Mouse (Mus musculus): ENCODE measurements around the gene Zdhhc22.

The Zdhhc22 gene

GRCm38 (mm10) chr12:86961589-86962344 is 28.5 kb downstream of the Zdhhc22 start:
- DNase-seq (ENCODE audit: low spot score), result no peak

GRCm38 (mm10) chr12:86960791-86961335 is 29.4 kb downstream of the Zdhhc22 start:
- no peak for DNase-seq (ENCODE audit: low spot score)

GRCm38 (mm10) chr12:86960138-86960537 is 30.1 kb downstream of the Zdhhc22 start:
- no peak for DNase-seq (ENCODE audit: low spot score)

GRCm38 (mm10) chr12:86959661-86960060 is 30.6 kb downstream of the Zdhhc22 start:
- no peak for DNase-seq (ENCODE audit: low spot score)

- no peak for DNase-seq (ENCODE audit: low spot score)
Observed at GRCm38 (mm10) chr12:86958558-86958957, 31.7 kb downstream of the Zdhhc22 start.

DNA sequence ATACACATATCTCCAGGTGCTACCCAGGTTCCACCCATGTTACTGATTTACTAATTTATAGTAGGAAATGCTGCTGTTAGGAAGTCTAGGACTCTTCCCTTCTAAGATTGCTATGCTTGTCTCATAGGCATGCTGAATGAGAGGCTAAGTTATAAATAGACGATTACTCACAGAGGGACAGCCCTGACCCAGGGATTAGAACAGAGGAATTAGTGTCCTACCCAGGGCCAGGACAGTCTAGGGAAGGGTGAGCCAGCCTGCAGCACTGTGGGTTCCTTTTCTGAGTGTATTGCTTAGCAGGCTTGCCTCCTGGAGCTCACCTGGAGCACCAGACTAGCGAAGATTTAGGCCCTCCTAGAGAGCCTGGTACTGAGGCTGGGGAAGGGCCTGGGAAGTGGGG is 34.3 kb downstream of the Zdhhc22 start:
- no peak for DNase-seq (ENCODE audit: low spot score)

DNA sequence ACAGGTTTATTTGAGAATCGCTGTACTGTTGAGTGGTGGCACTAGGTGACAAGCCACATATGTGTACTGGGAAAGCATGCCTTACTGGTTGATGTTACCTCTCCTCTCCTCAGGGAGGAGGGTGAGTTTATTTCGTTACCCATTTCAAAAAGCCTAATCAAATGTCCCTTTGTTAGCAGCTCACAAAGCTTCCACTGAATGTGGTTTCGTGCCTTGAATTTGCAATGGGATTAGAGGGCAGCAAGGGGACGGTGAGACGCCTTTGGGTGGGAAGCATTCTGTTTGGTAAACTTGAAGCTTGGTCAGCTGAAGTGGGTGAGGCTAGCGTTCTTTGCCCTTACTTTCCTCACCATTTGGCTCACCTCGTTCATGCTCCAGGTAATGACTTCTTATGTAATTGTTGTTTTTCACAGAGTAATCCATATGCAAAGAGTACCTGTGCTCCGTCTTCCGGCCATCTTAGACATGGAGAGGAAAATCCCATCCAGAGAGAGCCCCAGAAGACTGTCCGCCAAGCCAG is 37.8 kb downstream of the Zdhhc22 start:
- no peak for DNase-seq (ENCODE audit: low spot score)

- DNase-seq (ENCODE audit: low spot score), result no peak
Observed at GRCm38 (mm10) chr12:86950961-86951360, 39.3 kb downstream of the Zdhhc22 start.

GRCm38 (mm10) chr12:86950161-86950960 is 39.9 kb downstream of the Zdhhc22 start:
- no peak for DNase-seq (ENCODE audit: low spot score)

DNA sequence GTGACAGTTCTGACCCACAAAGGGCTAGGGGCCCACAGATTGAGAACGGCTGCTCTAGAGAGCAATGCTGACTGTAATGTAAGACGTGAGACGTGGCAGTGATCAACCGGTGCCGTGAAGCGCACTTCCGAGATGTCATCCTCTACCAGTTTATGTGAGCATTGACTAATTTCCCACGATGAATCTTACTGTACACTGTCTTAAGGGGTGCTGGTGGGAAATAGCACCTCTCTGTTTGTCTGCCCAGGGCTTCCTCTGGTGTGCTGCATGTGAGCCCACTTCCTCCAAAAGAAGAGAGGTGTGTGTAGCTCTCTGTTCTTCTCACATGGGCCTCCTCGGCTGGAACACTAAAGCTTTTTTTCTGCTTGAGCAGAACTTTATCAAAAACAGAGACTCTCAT is 40.7 kb downstream of the Zdhhc22 start:
- DNase-seq (ENCODE audit: low spot score), result no peak

GRCm38 (mm10) chr12:86948627-86949026 is 41.6 kb downstream of the Zdhhc22 start:
- no peak for DNase-seq (ENCODE audit: low spot score)

- no peak for DNase-seq (ENCODE audit: low spot score)
Observed at GRCm38 (mm10) chr12:86947681-86948401, 42.4 kb downstream of the Zdhhc22 start.

GRCm38 (mm10) chr12:86946862-86947574 is 43.2 kb downstream of the Zdhhc22 start, which contains the start of gene Cipc:
Gene Cipc (plus strand): TSS chr12:86947043.
- DNase-seq (ENCODE audit: low spot score), result peak; percentile 97

DNA sequence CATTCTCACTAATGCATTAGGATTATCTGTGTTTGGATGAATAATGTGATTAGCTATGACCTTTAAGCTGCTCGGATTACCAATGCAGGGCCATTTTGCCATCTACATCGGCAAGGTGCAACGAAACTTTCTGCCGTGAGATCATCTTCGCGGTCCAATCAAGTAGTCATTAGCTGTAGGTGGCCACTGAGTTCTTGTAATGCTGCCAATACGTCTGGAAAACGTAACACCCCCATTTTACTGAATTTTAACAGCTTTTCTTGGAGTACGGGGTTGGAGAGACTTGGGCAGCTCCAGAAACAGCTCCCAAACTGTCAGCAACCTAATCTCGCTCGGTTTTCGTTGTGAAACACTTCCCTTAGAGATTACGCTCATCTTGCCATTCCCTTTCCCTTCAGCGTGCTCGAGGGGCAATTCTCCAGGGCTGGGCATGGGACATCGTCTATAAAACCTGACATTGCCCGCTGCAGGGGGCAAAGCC is 43.9 kb downstream of the Zdhhc22 start:
- no peak for DNase-seq (ENCODE audit: low spot score)

DNA sequence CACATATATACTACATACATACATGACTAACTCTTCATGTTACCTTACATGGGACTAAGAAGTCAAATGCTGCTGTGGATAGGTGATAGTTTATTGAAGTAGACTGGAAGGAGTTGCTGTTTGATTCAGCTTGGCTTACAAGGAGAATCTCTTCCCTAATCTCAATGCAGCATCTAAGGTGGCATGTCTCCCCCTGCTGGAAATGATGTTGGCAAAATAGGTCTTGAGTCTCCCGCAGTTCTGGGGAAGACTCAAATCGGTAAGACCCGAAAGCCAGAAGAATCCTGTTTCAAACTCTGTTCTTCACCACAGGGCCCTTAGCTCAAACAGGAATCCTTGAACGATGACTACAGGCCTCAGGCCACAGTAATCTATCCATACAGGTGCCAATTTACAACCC is 45.1 kb downstream of the Zdhhc22 start:
- peak; percentile 83 for DNase-seq (ENCODE audit: low spot score)

DNA sequence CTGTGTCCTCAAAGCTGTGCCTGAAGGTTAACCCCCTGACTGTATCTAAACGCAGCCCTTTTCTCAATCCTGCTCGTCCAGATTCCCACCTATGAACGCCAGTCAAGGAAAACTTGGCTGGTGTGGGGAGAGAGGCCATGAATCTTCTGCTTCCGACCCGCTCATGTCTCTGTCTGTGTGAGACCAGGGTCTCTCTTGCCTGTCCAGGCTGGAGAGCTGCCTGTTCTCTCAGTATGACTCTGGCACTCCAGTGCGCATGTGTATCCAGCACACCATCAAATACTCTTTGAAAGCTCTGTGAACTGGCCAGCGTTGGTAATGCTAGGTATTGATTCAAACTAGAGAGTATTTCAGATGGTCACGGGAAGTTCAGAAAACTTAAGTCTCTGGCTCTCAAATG is 46.8 kb downstream of the Zdhhc22 start:
- no peak for DNase-seq (ENCODE audit: low spot score)

DNA sequence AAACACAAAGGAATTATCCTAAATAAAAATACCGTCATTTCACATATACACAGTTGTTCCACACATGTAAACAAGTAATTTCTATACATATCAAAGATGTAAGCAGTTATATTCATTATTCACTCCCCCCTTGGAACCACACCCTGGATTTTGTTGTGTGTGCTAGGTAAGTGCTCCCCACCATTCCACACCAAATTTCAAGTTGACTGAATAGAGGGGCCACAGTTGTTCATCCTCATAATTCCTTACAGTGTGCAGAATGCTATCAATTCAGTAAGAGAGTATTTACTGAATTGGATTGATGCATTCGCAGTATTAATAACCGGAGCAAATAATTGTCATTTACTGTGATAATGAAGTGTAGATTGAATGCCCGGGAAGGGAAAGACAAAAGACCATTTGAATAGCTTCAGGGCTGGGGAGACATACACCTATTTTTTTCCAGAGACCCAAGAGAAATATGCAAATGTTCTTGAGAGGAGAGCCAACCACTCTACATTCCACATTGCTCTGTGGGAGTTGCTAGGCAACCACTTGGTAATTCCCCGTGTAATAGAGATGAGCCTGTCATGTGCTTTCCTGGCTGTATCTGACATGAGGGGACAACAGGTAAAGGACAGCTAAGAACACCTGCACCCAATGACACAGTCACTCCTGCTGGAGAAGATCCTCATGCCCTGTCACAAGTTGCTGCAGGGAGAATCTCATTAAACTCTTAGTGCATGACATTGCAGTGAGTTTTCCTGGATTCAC is 48.3 kb downstream of the Zdhhc22 start:
- no peak for DNase-seq (ENCODE audit: low spot score)

DNA sequence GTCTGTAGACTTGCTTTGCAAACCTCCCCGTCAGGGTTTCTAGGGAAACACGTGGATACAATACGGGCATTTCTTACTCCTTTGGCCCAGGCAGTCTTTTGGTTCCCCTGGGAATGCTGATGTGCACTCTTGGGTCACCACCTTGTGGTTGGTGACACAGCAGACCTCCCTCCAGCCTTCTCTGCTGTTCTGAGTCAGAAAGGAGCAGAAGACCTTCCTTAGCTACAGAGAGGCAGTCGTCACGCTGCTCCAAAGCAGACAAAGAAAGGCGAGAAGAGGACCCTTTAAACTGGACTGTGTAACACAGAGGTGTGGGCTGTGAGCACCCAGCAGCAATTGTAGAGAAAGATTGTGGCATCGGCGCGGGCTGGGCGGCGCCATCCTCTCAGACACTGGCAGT is 49.1 kb downstream of the Zdhhc22 start:
- DNase-seq (ENCODE audit: low spot score), result no peak

DNA sequence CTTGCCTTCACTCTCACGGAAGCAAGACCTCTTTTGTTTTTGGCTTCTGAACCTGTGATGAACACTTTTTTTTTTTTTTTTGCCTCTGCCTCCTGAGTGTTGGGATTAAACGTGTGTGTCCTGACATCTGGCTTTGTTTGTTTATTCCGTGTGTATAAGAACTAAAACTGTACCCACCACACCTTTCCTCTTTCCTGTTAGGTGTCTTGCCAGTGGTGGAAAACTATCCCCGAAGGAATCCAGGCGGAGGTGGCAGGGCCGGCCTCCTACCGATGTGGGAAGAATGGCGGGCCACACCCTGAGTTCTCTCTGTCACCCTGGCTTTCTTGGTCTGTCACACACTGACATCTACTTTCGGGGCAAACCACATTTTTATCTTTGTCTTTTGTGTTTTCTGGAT is 51.7 kb downstream of the Zdhhc22 start:
- DNase-seq (ENCODE audit: low spot score), result no peak

DNA sequence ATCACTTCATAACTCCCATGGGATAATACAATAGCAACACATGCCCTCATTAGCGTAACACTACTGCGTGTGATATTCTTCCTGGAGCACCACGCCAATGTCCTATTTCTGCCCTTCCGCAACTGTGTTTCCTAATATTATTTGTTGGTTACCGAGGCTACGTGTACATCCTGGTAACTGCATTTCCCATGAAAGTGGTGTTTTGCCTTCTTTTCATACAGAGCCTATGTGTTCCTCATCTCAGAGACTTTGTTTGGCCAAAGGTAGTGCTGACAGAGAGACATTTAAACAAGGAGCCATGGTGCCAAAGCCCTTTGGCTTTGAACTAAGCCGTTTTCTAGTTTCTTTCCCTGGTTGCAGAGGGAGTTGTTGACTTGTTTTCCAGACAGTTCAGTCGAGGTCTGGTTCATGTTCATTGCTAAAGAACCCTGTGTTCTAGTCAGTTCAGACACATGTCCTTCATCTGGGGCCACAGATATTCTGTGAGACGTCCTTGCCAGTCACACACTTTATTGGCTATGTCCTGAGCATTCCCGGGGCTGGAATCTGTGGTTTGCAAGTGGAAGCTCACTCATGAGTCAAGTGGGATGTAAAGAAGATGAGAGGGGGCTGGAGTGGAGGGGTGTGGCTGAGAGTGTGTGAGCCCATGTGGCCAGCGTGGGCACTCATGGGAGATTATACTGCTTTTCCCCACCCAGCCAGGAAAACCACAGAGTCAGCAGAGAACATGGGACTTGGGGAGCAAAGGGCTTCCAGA is 53.5 kb downstream of the Zdhhc22 start:
- no peak for DNase-seq (ENCODE audit: low spot score)
